Mouse (Mus musculus) heart, embryonic 15.5 days (tissue): Measurements from ENCODE around the gene Filip1. TPM values are rescaled to one million over a fixed set of nuclear protein-coding genes. Genes with fewer than 3 reads are reported as not detected.
A peak's percentile ranks its signal among the peaks of the same experiment; 100 is the strongest.

ENCODE experiments used
- ATAC-seq: fragments of 200-750 bp; cut with Nextera tagmentation; replicated peaks from 2 replicates; pipeline ENCODE4 v1.8.0; 2017; ENCODE audit warnings: low read depth, moderate TSS enrichment; ENCODE audit not compliant: insufficient number of reproducible peaks, insufficient read depth, low FRiP score
- H3K27ac ChIP-seq: fragments of 300-500 bp; sonication (generic); 2 replicates; pipeline ENCODE4 v1.5.1; 2015; ENCODE audit warnings: mild to moderate bottlenecking, inconsistent platforms
- H3K27me3 ChIP-seq: fragments of 300-500 bp; sonication (generic); 2 replicates; pipeline ENCODE4 v1.6.1; 2015; ENCODE audit warnings: inconsistent platforms
- H3K36me3 ChIP-seq: fragments of 300-500 bp; sonication (generic); 2 replicates; pipeline ENCODE4 v1.6.1; 2015; ENCODE audit warnings: mild to moderate bottlenecking, inconsistent platforms
- H3K4me1 ChIP-seq: fragments of 300-500 bp; sonication (generic); replicated peaks from 2 replicates; pipeline ENCODE4 v1.6.1; 2015; ENCODE audit warnings: inconsistent platforms
- H3K4me2 ChIP-seq: fragments of 300-500 bp; sonication (generic); 2 replicates; pipeline ENCODE4 v1.6.1; 2015; ENCODE audit warnings: inconsistent platforms, mild to moderate bottlenecking, moderate library complexity
- H3K4me3 ChIP-seq: fragments of 300-500 bp; sonication (generic); 2 replicates; pipeline ENCODE4 v1.5.1; 2015; ENCODE audit warnings: mild to moderate bottlenecking, inconsistent platforms
- H3K9ac ChIP-seq: fragments of 300-500 bp; sonication (generic); 2 replicates; pipeline ENCODE4 v1.6.1; 2015; ENCODE audit warnings: mild to moderate bottlenecking, inconsistent platforms
- H3K9me3 ChIP-seq: fragments of 300-500 bp; sonication (generic); replicated peaks from 2 replicates; pipeline ENCODE4 v1.6.1; 2016; ENCODE audit warnings: inconsistent platforms
- WGBS: fragments of 180-500 bp; shearing (Covaris S2); methylation state at CpG from one replicate; pipeline ENCODE4 v1.1.7; 2015; ENCODE audit warnings: mixed read lengths; 5-methylcytosine and 5-hydroxymethylcytosine counted together
- polyA plus RNA-seq: library from polyadenylated mRNA; unstranded; fragments of >200 nt; fragmentation: Nextera tagmentation; extraction: Ambion mirVana; gene quantifications from 2 replicates; pipeline ENCODE4 v1.2.1, GENCODE M21; 2015

The Filip1 gene
- polyA plus RNA-seq, 1 experiment from 2014 or later = 36.6 TPM

DNA sequence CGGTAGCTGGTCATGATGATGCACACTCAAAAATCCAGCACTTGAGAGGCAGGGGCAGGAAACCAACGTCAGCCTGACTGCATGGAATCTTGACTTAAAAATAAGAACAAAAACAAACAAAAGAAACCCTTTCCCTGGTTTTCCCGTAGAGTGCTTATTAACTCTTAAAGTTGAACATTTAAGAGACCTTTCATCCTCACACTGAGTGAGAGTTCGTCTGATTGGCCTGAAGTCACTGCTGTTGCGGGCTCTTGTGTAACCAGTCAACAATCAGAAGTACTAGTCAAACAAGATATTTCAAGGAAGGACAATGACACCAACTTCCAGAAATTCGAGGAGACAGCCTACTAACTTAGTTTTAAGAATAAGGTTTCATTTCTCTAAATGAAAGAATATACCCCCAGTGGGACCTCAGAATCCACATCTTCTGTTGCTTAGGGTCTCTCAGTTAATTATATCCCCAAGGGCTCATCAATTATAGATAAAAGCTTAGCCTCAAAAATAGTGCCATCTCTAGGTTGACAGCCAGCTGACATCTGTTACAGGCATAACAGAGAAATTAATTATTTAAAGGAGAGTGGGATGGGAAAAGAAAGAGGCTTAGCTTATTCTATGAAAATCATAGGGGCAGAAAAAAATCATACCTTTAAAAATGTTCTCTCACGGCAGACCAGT, 216.1 kb downstream of the Filip1 start:
- H3K4me2 ChIP-seq = no peak overlapping the region
- H3K4me1 ChIP-seq = peaks cover 8% of the 10 kb centered on the region
- no peaks in the 10 kb centered on the region for H3K36me3 ChIP-seq
- no peak overlapping the region for H3K4me3 ChIP-seq
- 61% methylated on average over 7 of the region's 7 CpGs for WGBS
- no peaks in the 10 kb centered on the region for H3K9me3 ChIP-seq
- H3K27ac ChIP-seq = no peak overlapping the region
- H3K9ac ChIP-seq = no peak overlapping the region
- H3K27me3 ChIP-seq = no peaks in the 10 kb centered on the region
- no peak for ATAC-seq

GRCm38 (mm10) chr9:79795076-79795475, 217.6 kb downstream of the Filip1 start:
- Histone ChIP-seq H3K9ac (no peak overlapping the region), H3K4me2 (no peak overlapping the region), H3K4me1 (peaks cover 8% of the 10 kb centered on the region), H3K4me3 (no peak overlapping the region), H3K27me3 (no peaks in the 10 kb centered on the region), H3K27ac (no peak overlapping the region), H3K36me3 (no peaks in the 10 kb centered on the region), H3K9me3 (no peaks in the 10 kb centered on the region)
- no peak for ATAC-seq
- 48% methylated on average over 1 of the region's 1 CpGs for WGBS

DNA sequence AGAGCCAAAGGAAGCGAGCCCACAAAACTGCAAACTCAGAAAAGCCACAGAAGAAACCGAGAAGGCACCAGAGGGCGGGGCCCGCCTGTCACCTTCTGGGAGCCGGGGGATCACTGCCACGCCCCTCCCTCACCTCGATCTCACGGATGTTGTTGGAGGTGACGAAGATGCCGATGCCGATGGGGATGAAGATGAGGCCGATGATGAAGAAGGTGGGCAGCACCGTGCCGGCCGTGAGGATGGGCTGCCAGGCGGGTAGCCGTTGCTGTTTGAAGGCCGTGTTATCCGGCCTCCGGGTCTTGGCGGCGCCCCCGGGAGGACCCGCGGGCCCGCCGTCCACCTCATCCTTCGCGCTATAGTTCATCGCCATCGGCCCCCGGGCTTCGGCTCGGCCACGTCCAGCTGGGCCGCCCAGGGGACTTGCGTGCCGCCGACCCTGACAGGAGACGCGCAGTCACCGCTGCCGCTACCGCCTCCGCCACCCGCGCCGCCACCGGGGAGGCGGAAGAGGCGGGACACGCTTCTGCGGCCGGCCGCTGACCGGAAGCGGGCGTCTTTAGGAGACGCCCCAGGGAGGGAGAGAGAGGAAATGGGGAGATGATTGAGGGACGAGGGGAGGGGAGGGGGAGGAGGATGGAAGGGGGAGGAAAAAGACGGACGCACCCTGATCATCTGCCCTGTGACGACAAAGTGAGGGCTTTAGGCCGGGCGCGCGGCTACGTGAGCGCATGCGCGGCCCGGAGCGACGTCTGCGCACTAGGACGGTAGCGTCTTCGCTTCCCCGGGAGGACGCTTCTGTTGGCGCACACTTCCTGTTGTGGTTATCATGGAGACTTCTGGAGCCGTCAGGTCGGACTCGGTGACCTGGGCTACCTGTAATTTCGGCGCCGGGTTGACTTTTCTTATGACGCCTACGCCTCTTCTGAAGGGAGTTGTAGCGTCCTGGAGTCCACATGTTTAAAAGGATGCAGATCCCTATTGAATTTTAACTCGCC, 219.5 kb downstream of the Filip1 start, which contains the start of gene Tmem30a:
Gene Tmem30a (minus strand): TSS at position 667 of the 995 bp plus-strand sequence.
- WGBS = under 1% methylated on average over 91 of the region's 91 CpGs
- Histone ChIP-seq H3K4me2 (peak within 1 kb of the TSS; percentile 67), H3K4me1 (peaks cover 8% of the 10 kb centered on the region), H3K27me3 (no peaks in the 10 kb centered on the region), H3K27ac (peak within 1 kb of the TSS; percentile 90), H3K4me3 (peak within 1 kb of the TSS; percentile 92), H3K9ac (peak within 1 kb of the TSS; percentile 90), H3K9me3 (no peaks in the 10 kb centered on the region), H3K36me3 (no peaks in the 10 kb centered on the region)
- peak; percentile 96 for ATAC-seq

GRCm38 (mm10) chr9:79785794-79786085, 226.9 kb downstream of the Filip1 start:
- Histone ChIP-seq H3K4me3 (no peak overlapping the region), H3K4me2 (no peak overlapping the region), H3K9ac (no peak overlapping the region), H3K4me1 (no peaks in the 10 kb centered on the region), H3K9me3 (no peaks in the 10 kb centered on the region), H3K27ac (no peak overlapping the region), H3K36me3 (no peaks in the 10 kb centered on the region), H3K27me3 (no peaks in the 10 kb centered on the region)
- WGBS = 70% methylated on average over 2 of the region's 2 CpGs
- ATAC-seq = no peak

DNA sequence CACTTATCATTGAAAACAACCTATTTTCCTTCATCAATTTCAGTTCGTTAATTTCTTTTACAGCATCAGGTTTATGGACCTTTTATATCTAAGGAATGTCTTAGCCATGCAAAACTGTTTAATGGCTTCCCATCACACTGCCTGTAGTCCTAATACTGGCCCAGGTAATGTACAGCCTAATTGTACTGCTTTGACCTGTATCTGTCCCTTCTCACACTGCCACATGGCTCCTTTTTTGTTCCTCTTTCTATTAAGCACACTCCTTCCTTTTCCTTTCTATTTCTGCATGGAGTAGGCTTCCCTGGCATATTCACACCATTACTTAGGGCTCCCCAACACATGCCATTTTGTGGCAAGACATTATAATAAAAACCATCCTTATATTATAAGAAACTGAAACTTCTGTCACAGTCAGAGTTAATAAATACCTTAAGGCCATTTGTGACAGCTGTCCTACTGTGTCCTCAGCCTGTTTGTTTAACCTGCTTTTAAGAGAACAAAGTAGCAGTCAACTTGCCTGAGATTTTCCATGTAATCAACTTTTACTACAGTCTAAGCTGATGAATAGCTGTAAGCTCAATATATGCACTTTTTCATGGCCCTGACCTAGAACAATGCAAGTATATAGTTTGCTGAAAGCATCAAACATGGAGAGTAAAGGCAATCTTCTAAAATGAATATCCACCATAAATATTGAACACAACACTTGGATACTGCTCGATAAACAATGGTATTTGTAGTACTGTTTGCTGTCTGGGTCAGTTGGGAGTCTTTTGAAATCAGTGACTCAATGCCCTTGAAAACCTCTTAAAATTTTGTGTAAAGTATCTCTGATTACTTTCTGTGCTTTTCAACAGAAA, 227.5 kb downstream of the Filip1 start:
- no peak for ATAC-seq
- Histone ChIP-seq H3K27ac (no peak overlapping the region), H3K9ac (no peak overlapping the region), H3K4me3 (no peak overlapping the region), H3K27me3 (no peaks in the 10 kb centered on the region), H3K36me3 (no peaks in the 10 kb centered on the region), H3K4me2 (no peak overlapping the region), H3K4me1 (no peaks in the 10 kb centered on the region), H3K9me3 (no peaks in the 10 kb centered on the region)
- WGBS = 86% methylated on average over 2 of the region's 2 CpGs

GRCm38 (mm10) chr9:79784439-79784838, 228.2 kb downstream of the Filip1 start:
- 62% methylated on average over 3 of the region's 3 CpGs for whole genome bisulfite sequencing
- H3K9me3 ChIP-seq = no peaks in the 10 kb centered on the region
- no peaks in the 10 kb centered on the region for H3K36me3 ChIP-seq
- H3K4me2 ChIP-seq = no peak overlapping the region
- no peaks in the 10 kb centered on the region for H3K27me3 ChIP-seq
- no peak for ATAC-seq
- H3K4me3 ChIP-seq = no peak overlapping the region
- no peaks in the 10 kb centered on the region for H3K4me1 ChIP-seq
- no peak overlapping the region for H3K27ac ChIP-seq
- H3K9ac ChIP-seq = no peak overlapping the region

DNA sequence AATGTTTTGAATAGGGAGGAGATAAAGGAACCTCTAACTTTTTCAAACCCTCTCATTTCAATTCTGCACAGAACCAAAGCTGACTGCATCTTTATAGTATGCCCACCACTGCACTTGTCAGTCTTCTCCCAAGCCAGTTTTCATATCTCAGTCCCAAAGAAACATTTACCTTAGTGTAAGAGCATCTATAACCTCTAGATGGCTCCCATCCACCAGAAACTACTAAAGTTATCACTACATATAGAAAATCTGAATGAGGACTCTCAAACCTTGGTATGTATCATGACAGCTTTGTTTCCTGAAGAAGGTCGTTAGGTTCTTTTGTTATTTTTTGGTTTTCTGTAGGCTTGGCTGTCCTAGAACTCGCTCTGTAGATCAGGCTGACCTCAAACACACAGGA, 233.3 kb downstream of the Filip1 start:
- Histone ChIP-seq H3K9me3 (no peaks in the 10 kb centered on the region), H3K9ac (no peak overlapping the region), H3K4me3 (no peak overlapping the region), H3K27me3 (no peaks in the 10 kb centered on the region), H3K36me3 (peaks cover 13% of the 10 kb centered on the region), H3K27ac (no peak overlapping the region), H3K4me1 (no peaks in the 10 kb centered on the region), H3K4me2 (no peak overlapping the region)
- ATAC-seq = no peak
- 65% methylated on average over 2 of the region's 2 CpGs for WGBS

- H3K4me2 ChIP-seq = no peak overlapping the region
- ATAC-seq = no peak
- H3K9ac ChIP-seq = no peak overlapping the region
- no peaks in the 10 kb centered on the region for H3K27me3 ChIP-seq
- peaks cover 4% of the 10 kb centered on the region for H3K36me3 ChIP-seq
- WGBS = 85% methylated on average over 5 of the region's 5 CpGs
- H3K9me3 ChIP-seq = no peaks in the 10 kb centered on the region
- H3K4me1 ChIP-seq = no peaks in the 10 kb centered on the region
- H3K27ac ChIP-seq = no peak overlapping the region
- no peak overlapping the region for H3K4me3 ChIP-seq
These were observed 245.6 kb downstream of the Filip1 start for GRCm38 (mm10) chr9:79766991-79767545.

- no peak overlapping the region for H3K4me3 ChIP-seq
- no peak overlapping the region for H3K9ac ChIP-seq
- no peak overlapping the region for H3K27ac ChIP-seq
- WGBS = 80% methylated on average over 4 of the region's 4 CpGs
- H3K27me3 ChIP-seq = no peaks in the 10 kb centered on the region
- H3K4me2 ChIP-seq = no peak overlapping the region
- no peaks in the 10 kb centered on the region for H3K9me3 ChIP-seq
- 0 out of 2 replicates have a peak, but pooled peaks cover 2% of the 10 kb centered on the region for H3K4me1 ChIP-seq
- H3K36me3 ChIP-seq = no peaks in the 10 kb centered on the region; the same call in none of the 2 replicates
- no peak for ATAC-seq
These were observed 247.3 kb downstream of the Filip1 start for GRCm38 (mm10) chr9:79765329-79765728.
